Comparison of ENCODE assay signal across 29 mouse cellular contexts in the genomic region with DNA sequence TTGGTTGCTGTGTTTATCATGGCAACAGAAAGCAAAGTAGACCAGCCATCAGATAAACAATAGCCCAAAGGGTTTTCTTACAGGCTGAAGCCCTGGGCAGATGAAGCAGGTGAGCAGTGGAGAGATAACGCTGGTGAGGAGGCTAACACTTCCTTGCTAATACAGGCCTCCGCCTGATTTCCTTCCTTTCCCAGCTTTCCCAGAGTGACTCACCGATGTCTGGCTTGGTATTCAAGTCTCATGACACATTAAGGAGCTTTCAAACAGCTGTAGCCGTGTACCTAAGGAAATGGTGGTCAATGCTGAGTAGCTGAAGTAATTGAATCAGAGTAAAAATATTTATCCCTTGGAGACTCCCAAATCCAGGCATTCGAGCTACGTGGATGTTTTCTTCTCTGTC. TPM values are rescaled to one million over a fixed set of nuclear protein-coding genes. Genes with fewer than 3 reads are reported as not detected.
DNase-seq lines count a peak whose midpoint lies in the region; ATAC-seq lines count a peak whose summit lies in the region.
"Had no signal": no experiment of that assay in that cellular context is flagged by ENCODE, and none has a peak within 500 bp of the region (broad histone marks: within the 10 kb centered on the region; RNA-seq: fewer than 3 reads in every experiment).

No protein-coding gene starts in this region.

- no peak overlapping the region for H3K4me3 ChIP-seq in limb, embryonic 10.5 days
- H3K4me3 ChIP-seq in midbrain, embryonic 14.5 days (replicated peaks; ENCODE audit: low read depth, low read length), result no peak overlapping the region
- H3K4me3 ChIP-seq: embryonic facial prominence, embryonic 12.5 days; embryonic facial prominence, embryonic 15.5 days; erythroblast, embryonic 14.5 days; forebrain, embryonic 12.5 days; forebrain, embryonic 15.5 days; heart, embryonic 12.5 days; heart, embryonic 15.5 days; hindbrain, embryonic 10.5 days; hindbrain, embryonic 13.5 days; intestine, embryonic 15.5 days had no signal

- no peaks in the 10 kb centered on the region for H3K4me1 ChIP-seq in limb, embryonic 10.5 days
- no peaks in the 10 kb centered on the region for H3K4me1 ChIP-seq in midbrain, embryonic 14.5 days (ENCODE audit: control insufficient read depth, insufficient read depth, low read length)
- H3K4me1 ChIP-seq: embryonic facial prominence, embryonic 12.5 days; embryonic facial prominence, embryonic 15.5 days; forebrain, embryonic 12.5 days; forebrain, embryonic 15.5 days; heart, embryonic 15.5 days; hindbrain, embryonic 10.5 days; hindbrain, embryonic 13.5 days; intestine, embryonic 15.5 days had no signal

- DNase-seq in 3T3-L1 (ENCODE audit: low read depth, low spot score) (peak; percentile 68), NIH3T3 (ENCODE audit: low read depth) (peak; percentile 71), adipocyte (ENCODE audit: low spot score) (no peak)
- peak; percentile 10 for DNase-seq in limb, embryonic 10.5 days (ENCODE audit: low spot score)
- no peak for DNase-seq in midbrain, embryonic 14.5 days
- DNase-seq in layer of hippocampus, adult 9-10 months (ENCODE audit: low spot score), result no peak
- DNase-seq: adrenal gland, postnatal 10 days; adrenal gland, postnatal 36 days; B cell, adult 2 months; cerebellum, adult 18-20 months; cerebellum, adult 9-11 months; cerebellum, postnatal 25 days; gastrocnemius, postnatal 25 days; heart, adult 18-20 months; heart, postnatal 10 days; heart, postnatal 36 days had no signal

- no peaks in the 10 kb centered on the region for H3K36me3 ChIP-seq in limb, embryonic 10.5 days
- H3K36me3 ChIP-seq in midbrain, embryonic 14.5 days (ENCODE audit: control insufficient read depth, insufficient read depth, low read length), result no peaks in the 10 kb centered on the region
- H3K36me3 ChIP-seq: embryonic facial prominence, embryonic 12.5 days; embryonic facial prominence, embryonic 15.5 days; forebrain, embryonic 12.5 days; forebrain, embryonic 15.5 days; heart, embryonic 12.5 days; heart, embryonic 15.5 days; hindbrain, embryonic 10.5 days; hindbrain, embryonic 13.5 days; intestine, embryonic 15.5 days had no signal

- 87% methylated on average over 6 of the region's 6 CpGs for WGBS in limb, embryonic 10.5 days
- WGBS in midbrain, embryonic 14.5 days, result 94% methylated on average over 6 of the region's 6 CpGs

- no peaks in the 10 kb centered on the region for H3K9me3 ChIP-seq in limb, embryonic 10.5 days (replicated peaks)
- no peaks in the 10 kb centered on the region for H3K9me3 ChIP-seq in midbrain, embryonic 14.5 days (ENCODE audit: control insufficient read depth, low read length)
- H3K9me3 ChIP-seq: embryonic facial prominence, embryonic 12.5 days; embryonic facial prominence, embryonic 15.5 days; forebrain, embryonic 12.5 days; forebrain, embryonic 15.5 days; heart, embryonic 12.5 days; heart, embryonic 15.5 days; hindbrain, embryonic 10.5 days; hindbrain, embryonic 13.5 days; intestine, embryonic 15.5 days had no signal

- no peak for ATAC-seq in midbrain, embryonic 14.5 days (ENCODE audit: low FRiP score, low TSS enrichment)
- ATAC-seq: activated CD4-positive, CD25-positive, alpha-beta regulatory T cell, adult 4 months; CD4-positive, CD25-positive, alpha-beta regulatory T cell, adult 4 months; forebrain, embryonic 15.5 days; hindbrain, embryonic 16.5 days; intestine, embryonic 15.5 days had no signal

- H3K27ac ChIP-seq in limb, embryonic 10.5 days, result no peak overlapping the region
- H3K27ac ChIP-seq in midbrain, embryonic 14.5 days (replicated peaks; ENCODE audit: low read depth, low read length), result no peak overlapping the region
- H3K27ac ChIP-seq: embryonic facial prominence, embryonic 12.5 days; embryonic facial prominence, embryonic 15.5 days; forebrain, embryonic 12.5 days; forebrain, embryonic 15.5 days; heart, embryonic 15.5 days; hindbrain, embryonic 10.5 days; hindbrain, embryonic 13.5 days; intestine, embryonic 15.5 days had no signal

- no peaks in the 10 kb centered on the region for H3K27me3 ChIP-seq in limb, embryonic 10.5 days (ENCODE audit: low read depth, poor library complexity, severe bottlenecking)
- no peaks in the 10 kb centered on the region for H3K27me3 ChIP-seq in midbrain, embryonic 14.5 days (ENCODE audit: control insufficient read depth, insufficient read depth, low read length)
- H3K27me3 ChIP-seq: embryonic facial prominence, embryonic 12.5 days; embryonic facial prominence, embryonic 15.5 days; forebrain, embryonic 12.5 days; forebrain, embryonic 15.5 days; heart, embryonic 12.5 days; heart, embryonic 15.5 days; hindbrain, embryonic 13.5 days; intestine, embryonic 15.5 days had no signal

- no peak overlapping the region for H3K9ac ChIP-seq in midbrain, embryonic 14.5 days (replicated peaks; ENCODE audit: low read length)
- H3K9ac ChIP-seq: embryonic facial prominence, embryonic 12.5 days; embryonic facial prominence, embryonic 15.5 days; forebrain, embryonic 12.5 days; forebrain, embryonic 15.5 days; heart, embryonic 12.5 days; heart, embryonic 15.5 days; hindbrain, embryonic 13.5 days; intestine, embryonic 15.5 days had no signal

- H3K4me2 ChIP-seq in midbrain, embryonic 14.5 days (ENCODE audit: low read length), result no peak overlapping the region
- H3K4me2 ChIP-seq: embryonic facial prominence, embryonic 12.5 days; embryonic facial prominence, embryonic 15.5 days; forebrain, embryonic 12.5 days; forebrain, embryonic 15.5 days; heart, embryonic 12.5 days; heart, embryonic 15.5 days; hindbrain, embryonic 13.5 days; intestine, embryonic 15.5 days had no signal

RNA-seq across cellular contexts. Expression of a gene that starts 25.5 kb away (rescaled TPM):
- polyA plus RNA-seq in limb, embryonic 10.5 days (2016; fragmentation: Nextera tagmentation; extraction: Ambion mirVana), result 4.2 and 4.6 TPM in 2 replicates
- polyA plus RNA-seq in midbrain, embryonic 14.5 days (2014; fragmentation: Nextera tagmentation; extraction: Ambion mirVana), result 14.1 and 14.8 TPM in 2 replicates

Comparison
In these comparisons a context has a peak if more than half of its experiments do, and no peak if none do; other contexts are left out.
1. DNase-seq: peak in 3T3-L1 (single experiment), NIH3T3 (single experiment) and limb, embryonic 10.5 days (single experiment); none in midbrain, embryonic 14.5 days (single experiment), adipocyte (single experiment) and layer of hippocampus, adult 9-10 months (single experiment).